Mouse (Mus musculus) testis, postnatal 10 days (tissue): Measurements from ENCODE around the gene Rilpl1.

Source experiments
- DNase-seq: peaks from one replicate; pipeline ENCODE4 v3.0.0; 2021; ENCODE audit warnings: low spot score

Rilpl1 gene

GRCm38 (mm10) chr5:124452494-124453228 lies 78.5 kb downstream of the Rilpl1 start:
- DNase-seq = peak; percentile 59

- DNase-seq = no peak
These were observed 80.4 kb downstream of the Rilpl1 start for GRCm38 (mm10) chr5:124450641-124451340.

- no peak for DNase-seq
These were observed 81.1 kb downstream of the Rilpl1 start for GRCm38 (mm10) chr5:124450051-124450450.

GRCm38 (mm10) chr5:124449494-124449893 lies 81.7 kb downstream of the Rilpl1 start:
- no peak for DNase-seq

- DNase-seq = peak; percentile 77
These were observed 84.8 kb downstream of the Rilpl1 start for GRCm38 (mm10) chr5:124446301-124446881.

GRCm38 (mm10) chr5:124445621-124446293 lies 85.4 kb downstream of the Rilpl1 start:
- DNase-seq = peak; percentile 74

- peak; percentile 83 for DNase-seq
These were observed 86.3 kb downstream of the Rilpl1 start for GRCm38 (mm10) chr5:124444661-124445561.

- DNase-seq = no peak
These were observed 87.0 kb downstream of the Rilpl1 start for GRCm38 (mm10) chr5:124444208-124444607.
